Mouse (Mus musculus): ENCODE results near the gene Slc35f2. TPM values are rescaled to one million over a fixed set of nuclear protein-coding genes. Genes with fewer than 3 reads are reported as not detected.

Slc35f2 gene
- polyA plus RNA-seq, 1 experiment: 0.67 TPM

DNA sequence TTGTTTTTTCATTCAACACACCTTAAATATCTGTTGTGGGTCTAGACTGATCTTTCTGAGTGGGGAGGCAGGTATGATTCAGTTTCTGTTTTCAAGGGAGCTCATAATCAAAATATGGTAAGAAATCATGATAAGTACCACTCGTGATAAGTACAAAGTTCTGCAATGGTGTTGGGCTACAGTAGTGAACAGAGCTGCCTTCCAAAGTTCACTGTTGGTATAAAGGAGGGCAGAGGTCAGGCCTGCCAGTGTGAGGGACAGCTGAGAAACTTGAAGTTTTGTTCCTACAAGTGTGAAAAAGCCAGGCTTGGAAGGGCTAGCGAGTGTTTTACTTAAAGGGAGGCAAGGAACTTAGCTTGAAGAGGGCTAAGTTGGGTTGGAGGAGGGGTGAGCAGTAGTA, 4.2 kb downstream of the Slc35f2 start:
- peaks cover 31% of the 10 kb centered on the region for H3K4me1 ChIP-seq
- no peaks in the 10 kb centered on the region for H3K9me3 ChIP-seq
- H3K36me3 ChIP-seq (replicated peaks; ENCODE audit: low read length): no peaks in the 10 kb centered on the region
- peaks cover 28% of the 10 kb centered on the region for H3K27me3 ChIP-seq (replicated peaks)
- TF ChIP-seq FLI1 (IDR thresholded peaks at IDR 0.05; ENCODE audit: low read length): no peak
- TF ChIP-seq GATA1 (IDR thresholded peaks at IDR 0.05; ENCODE audit: borderline replicate concordance, low read length): no peak
- no peak overlapping the region for H3K4me3 ChIP-seq (replicated peaks)

DNA sequence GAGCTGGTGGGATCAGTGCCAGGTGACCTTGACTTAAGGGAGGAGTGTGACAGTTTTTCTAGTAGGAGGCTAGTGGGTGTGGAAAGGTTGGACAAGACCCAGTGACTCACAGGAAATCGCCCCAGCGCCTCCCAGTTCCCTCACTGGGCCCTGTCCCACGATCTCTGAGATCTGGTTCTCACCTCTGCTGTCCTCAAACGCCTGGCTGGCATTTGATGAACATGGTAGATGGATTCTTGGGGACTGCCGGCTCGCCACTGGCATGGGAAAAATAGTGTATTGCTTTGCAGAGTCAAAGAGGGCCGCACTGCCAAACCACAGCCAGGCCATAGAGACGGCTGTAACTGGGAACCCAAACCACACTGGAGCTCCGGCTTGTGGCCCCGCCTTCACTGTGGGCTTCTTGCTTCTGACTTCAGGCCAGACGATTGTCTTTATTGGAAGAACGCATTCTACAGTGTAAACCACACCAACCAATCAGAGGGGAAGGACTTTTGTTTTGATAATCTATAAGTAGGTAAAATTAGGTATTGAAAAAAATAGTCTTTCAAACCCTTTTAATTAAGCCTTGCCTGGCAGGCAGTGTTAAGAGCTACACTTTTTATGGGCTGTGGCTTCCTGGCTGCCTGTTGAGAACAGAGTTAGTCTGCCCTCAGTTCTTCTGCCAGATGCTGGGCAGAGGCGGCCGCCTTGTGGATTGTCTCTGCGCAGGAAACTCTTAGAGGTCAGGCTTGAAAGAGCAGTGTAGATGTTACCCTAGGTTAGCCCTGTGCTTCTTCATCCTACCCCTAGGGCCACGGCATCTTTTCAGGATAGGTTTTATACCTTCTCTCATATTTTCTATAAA, 15.4 kb downstream of the Slc35f2 start:
- H3K9me3 ChIP-seq: peaks cover 7% of the 10 kb centered on the region
- peaks cover 6% of the 10 kb centered on the region for H3K36me3 ChIP-seq (replicated peaks; ENCODE audit: low read length)
- H3K27me3 ChIP-seq (replicated peaks): no peaks in the 10 kb centered on the region
- H3K4me1 ChIP-seq: peaks cover 15% of the 10 kb centered on the region
- peak overlapping the region; percentile 64 for H3K4me3 ChIP-seq (replicated peaks)
- TF ChIP-seq GATA1 (IDR thresholded peaks at IDR 0.05; ENCODE audit: borderline replicate concordance, low read length) (no peak), FLI1 (IDR thresholded peaks at IDR 0.05; ENCODE audit: low read length) (no peak)

DNA sequence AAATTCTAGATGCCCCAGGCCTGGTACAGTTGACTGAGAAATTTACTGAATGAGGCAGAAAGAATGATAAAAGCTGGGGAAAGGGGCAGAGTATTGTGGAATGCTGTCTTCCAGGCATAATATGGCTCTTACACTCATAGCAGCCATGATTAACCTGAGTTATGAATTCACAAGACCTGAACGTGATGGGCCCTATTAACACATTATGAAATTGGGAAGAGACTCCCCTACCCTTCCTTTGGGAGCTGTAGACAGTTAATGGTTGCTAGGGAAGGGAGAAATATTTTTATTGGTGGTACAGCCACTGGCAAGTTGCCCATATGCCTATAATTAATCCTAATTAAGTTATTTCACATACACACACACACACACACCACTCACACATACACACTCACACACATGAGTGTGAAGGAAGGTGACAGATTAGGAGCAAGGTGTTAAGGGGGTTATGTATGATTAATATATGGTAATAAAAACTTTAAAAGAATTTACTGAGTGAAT, 22.5 kb downstream of the Slc35f2 start:
- peaks cover 6% of the 10 kb centered on the region for H3K36me3 ChIP-seq (replicated peaks; ENCODE audit: low read length)
- H3K9me3 ChIP-seq: peaks cover 7% of the 10 kb centered on the region
- H3K4me3 ChIP-seq (replicated peaks): no peak overlapping the region
- TF ChIP-seq GATA1 (IDR thresholded peaks at IDR 0.05; ENCODE audit: borderline replicate concordance, low read length): no peak
- no peak for TF ChIP-seq FLI1 (IDR thresholded peaks at IDR 0.05; ENCODE audit: low read length)
- H3K27me3 ChIP-seq (replicated peaks): no peaks in the 10 kb centered on the region
- H3K4me1 ChIP-seq: peaks cover 29% of the 10 kb centered on the region

DNA sequence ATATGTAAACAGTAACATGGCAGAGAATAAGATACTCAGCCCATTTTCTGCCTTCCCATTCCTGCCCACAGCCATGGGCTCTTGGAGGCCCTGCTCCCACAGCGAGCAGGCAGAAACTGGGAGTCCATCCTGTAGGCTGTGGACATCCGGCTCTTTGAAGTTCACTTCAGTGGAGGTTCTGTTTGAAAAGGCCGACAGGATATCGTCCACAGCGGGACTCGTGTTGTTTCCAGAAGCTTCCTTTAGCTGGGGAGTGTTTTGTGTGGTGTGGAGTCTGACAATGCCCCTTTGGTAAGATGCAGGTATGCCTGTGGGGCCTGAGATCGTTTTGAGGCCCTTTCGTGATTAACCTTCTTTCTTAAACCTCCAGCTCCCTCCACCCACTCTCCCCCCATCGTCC, 23.2 kb downstream of the Slc35f2 start:
- TF ChIP-seq FLI1 (IDR thresholded peaks at IDR 0.05; ENCODE audit: low read length) (no peak), GATA1 (IDR thresholded peaks at IDR 0.05; ENCODE audit: borderline replicate concordance, low read length) (no peak)
- Histone ChIP-seq H3K36me3 (replicated peaks; ENCODE audit: low read length) (peaks cover 6% of the 10 kb centered on the region), H3K27me3 (replicated peaks) (no peaks in the 10 kb centered on the region), H3K4me1 (peaks cover 29% of the 10 kb centered on the region), H3K9me3 (peaks cover 7% of the 10 kb centered on the region), H3K4me3 (replicated peaks) (no peak overlapping the region)

DNA sequence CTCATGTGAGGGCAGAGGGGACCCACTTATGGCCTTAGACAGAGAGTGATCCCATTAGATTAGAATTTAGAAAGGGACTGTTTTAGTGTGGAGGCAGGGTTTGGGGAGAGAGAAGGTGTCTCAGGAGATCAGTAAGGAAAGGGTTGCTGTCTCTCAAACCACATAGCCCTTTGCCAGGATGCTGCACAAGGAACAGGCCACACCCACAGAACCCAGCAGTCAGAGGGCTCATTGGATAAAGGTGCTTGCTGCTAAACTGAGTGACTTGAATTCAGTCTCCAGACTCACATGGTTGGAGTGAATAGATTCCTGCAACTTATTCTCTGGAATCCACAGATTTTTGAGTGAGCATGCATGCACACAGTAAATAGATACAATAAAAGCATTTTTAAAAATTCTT, 24.0 kb downstream of the Slc35f2 start:
- Histone ChIP-seq H3K9me3 (peaks cover 7% of the 10 kb centered on the region), H3K4me1 (peaks cover 29% of the 10 kb centered on the region), H3K36me3 (replicated peaks; ENCODE audit: low read length) (peaks cover 6% of the 10 kb centered on the region), H3K27me3 (replicated peaks) (no peaks in the 10 kb centered on the region), H3K4me3 (replicated peaks) (no peak overlapping the region)
- TF ChIP-seq GATA1 (IDR thresholded peaks at IDR 0.05; ENCODE audit: borderline replicate concordance, low read length) (no peak), FLI1 (IDR thresholded peaks at IDR 0.05; ENCODE audit: low read length) (no peak)

DNA sequence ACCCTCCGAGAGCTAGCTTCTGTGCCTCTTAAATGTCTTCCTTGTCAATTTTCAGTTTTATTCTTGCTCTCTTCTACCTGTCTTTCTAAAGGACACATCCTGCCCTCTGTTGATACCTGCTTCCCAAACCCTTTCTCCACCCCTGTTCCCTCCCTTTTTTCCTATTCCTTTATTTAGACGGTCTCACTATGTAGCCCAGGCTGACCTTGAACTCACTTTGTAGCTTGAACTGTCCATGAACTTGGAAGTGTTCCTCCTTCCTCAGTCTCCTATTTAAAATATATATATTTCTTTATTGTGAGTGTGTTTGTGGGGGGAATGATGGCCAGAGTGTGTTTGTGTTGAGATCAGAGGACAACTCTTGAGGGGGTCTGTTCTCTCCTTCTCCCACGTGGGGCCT, 25.0 kb downstream of the Slc35f2 start:
- peaks cover 29% of the 10 kb centered on the region for H3K4me1 ChIP-seq
- H3K4me3 ChIP-seq (replicated peaks): no peak overlapping the region
- no peak for TF ChIP-seq GATA1 (IDR thresholded peaks at IDR 0.05; ENCODE audit: borderline replicate concordance, low read length)
- no peak for TF ChIP-seq FLI1 (IDR thresholded peaks at IDR 0.05; ENCODE audit: low read length)
- H3K36me3 ChIP-seq (replicated peaks; ENCODE audit: low read length): peaks cover 6% of the 10 kb centered on the region
- no peaks in the 10 kb centered on the region for H3K27me3 ChIP-seq (replicated peaks)
- peaks cover 7% of the 10 kb centered on the region for H3K9me3 ChIP-seq

DNA sequence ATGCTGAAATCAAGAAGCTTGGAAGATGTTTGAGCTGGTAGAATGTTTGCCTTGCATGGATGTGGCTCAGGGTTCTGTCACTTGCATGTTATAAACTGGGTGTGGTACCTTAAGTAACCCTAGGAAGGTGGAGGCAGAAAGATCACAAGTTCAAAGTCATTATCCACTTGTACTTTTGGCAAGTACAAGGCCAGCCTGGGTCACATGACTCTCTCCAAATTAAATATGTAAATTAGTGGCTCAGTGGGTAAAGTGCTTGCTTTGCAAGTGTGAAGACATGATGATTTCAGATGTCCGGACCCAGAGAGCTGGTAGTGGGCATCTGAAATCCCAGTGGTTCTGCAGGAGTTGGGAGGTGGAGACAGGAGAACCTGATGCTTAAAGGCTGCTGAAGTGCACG, 25.8 kb downstream of the Slc35f2 start:
- no peaks in the 10 kb centered on the region for H3K27me3 ChIP-seq (replicated peaks)
- TF ChIP-seq FLI1 (IDR thresholded peaks at IDR 0.05; ENCODE audit: low read length) (no peak), GATA1 (IDR thresholded peaks at IDR 0.05; ENCODE audit: borderline replicate concordance, low read length) (no peak)
- H3K36me3 ChIP-seq (replicated peaks; ENCODE audit: low read length): no peaks in the 10 kb centered on the region
- H3K9me3 ChIP-seq: peaks cover 1% of the 10 kb centered on the region; the same call in 1 of the 2 replicates
- H3K4me1 ChIP-seq: peaks cover 29% of the 10 kb centered on the region
- no peak overlapping the region for H3K4me3 ChIP-seq (replicated peaks)

DNA sequence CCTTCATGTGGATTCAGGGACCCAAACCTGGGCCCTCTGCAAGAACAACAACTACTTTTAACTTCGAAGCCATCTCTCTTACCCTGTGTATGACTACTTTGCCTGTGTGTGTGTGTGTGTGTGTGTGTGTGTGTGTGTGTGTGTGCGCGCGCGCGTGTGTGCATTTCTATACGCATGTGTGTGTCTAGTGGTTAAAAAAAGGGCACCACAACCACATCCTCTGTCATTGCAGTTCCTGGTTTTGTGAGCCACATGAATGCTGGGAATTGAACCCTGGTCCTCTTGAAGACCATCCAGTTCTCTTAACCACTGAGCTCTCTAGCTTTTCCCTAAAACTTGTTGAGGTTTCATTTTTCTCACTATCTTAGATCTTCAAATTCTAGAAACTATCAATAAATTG, 31.6 kb downstream of the Slc35f2 start:
- TF ChIP-seq FLI1 (IDR thresholded peaks at IDR 0.05; ENCODE audit: low read length) (no peak), GATA1 (IDR thresholded peaks at IDR 0.05; ENCODE audit: borderline replicate concordance, low read length) (no peak)
- H3K4me3 ChIP-seq (replicated peaks): no peak overlapping the region
- no peaks in the 10 kb centered on the region for H3K36me3 ChIP-seq (replicated peaks; ENCODE audit: low read length)
- H3K9me3 ChIP-seq: no peaks in the 10 kb centered on the region
- H3K4me1 ChIP-seq: peaks cover 12% of the 10 kb centered on the region
- H3K27me3 ChIP-seq (replicated peaks): no peaks in the 10 kb centered on the region

DNA sequence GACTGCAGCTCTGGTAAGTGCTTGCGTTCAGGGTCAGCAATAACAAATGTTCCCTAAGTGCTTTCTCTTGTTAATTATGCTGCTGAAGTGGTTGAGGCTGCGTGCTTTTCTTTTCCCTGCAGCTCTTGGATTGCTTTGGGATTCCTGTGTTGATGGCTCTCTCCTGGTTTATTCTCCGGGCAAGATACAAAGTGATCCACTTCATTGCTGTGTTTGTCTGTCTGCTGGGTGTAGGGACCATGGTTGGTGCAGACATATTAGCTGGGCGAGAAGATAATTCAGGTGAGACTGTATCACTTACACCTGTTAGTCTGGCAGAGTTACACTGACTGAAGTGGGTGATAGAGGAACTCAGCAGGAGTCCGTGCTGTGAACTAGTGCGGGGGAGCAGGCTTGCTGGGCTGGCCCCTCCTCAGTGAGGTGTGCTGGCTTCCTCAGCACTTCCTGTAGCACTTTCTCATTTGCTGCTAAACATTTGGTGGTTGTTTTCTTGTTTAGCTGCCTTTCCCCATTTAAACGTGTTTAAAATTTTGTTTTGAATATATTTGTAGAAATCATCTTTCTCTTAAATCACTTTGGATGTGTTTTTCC, 35.3 kb downstream of the Slc35f2 start:
- TF ChIP-seq GATA1 (IDR thresholded peaks at IDR 0.05; ENCODE audit: borderline replicate concordance, low read length): no peak
- no peak for TF ChIP-seq FLI1 (IDR thresholded peaks at IDR 0.05; ENCODE audit: low read length)
- Histone ChIP-seq H3K4me1 (peaks cover 8% of the 10 kb centered on the region), H3K4me3 (replicated peaks) (peak overlapping the region; percentile 47), H3K36me3 (replicated peaks; ENCODE audit: low read length) (peaks cover 2% of the 10 kb centered on the region), H3K27me3 (replicated peaks) (no peaks in the 10 kb centered on the region), H3K9me3 (no peaks in the 10 kb centered on the region)

DNA sequence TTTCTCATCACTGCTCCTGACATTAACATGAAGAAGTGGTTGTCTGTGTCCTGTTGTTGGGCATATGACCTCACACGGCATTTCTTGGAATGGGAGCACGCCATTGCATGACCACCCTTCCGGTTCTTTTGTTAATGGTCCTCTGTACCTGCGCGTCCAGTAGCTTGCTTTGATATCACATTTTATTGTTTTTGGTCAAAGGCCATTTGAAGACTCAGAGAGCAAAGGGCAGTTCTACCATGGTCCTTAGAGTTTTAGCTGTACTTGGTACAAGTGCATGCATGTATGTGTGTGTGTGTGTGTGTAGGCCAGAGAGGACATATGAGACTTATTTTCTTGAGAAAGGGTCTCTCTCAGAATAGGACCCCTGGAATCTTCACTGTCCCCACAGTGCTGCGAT, 42.1 kb downstream of the Slc35f2 start:
- no peaks in the 10 kb centered on the region for H3K4me1 ChIP-seq
- H3K36me3 ChIP-seq (replicated peaks; ENCODE audit: low read length): peaks cover 9% of the 10 kb centered on the region
- no peak overlapping the region for H3K4me3 ChIP-seq (replicated peaks)
- TF ChIP-seq GATA1 (IDR thresholded peaks at IDR 0.05; ENCODE audit: borderline replicate concordance, low read length): no peak
- no peaks in the 10 kb centered on the region for H3K27me3 ChIP-seq (replicated peaks)
- no peaks in the 10 kb centered on the region for H3K9me3 ChIP-seq

Data from megakaryocyte, embryonic 14.5 days (primary cell).